Mouse (Mus musculus) urinary bladder, postnatal 4 days (tissue): ENCODE measurements around the gene Cacng8.
A peak's percentile ranks its signal among the peaks of the same experiment; 100 is the strongest.

ENCODE experiments used
- DNase-seq, 2 experiments: peaks; one replicate each; pipeline ENCODE4 v3.0.0; 2021 to 2022; ENCODE audit warnings: low spot score in 2 of 2

Cacng8 gene

DNA sequence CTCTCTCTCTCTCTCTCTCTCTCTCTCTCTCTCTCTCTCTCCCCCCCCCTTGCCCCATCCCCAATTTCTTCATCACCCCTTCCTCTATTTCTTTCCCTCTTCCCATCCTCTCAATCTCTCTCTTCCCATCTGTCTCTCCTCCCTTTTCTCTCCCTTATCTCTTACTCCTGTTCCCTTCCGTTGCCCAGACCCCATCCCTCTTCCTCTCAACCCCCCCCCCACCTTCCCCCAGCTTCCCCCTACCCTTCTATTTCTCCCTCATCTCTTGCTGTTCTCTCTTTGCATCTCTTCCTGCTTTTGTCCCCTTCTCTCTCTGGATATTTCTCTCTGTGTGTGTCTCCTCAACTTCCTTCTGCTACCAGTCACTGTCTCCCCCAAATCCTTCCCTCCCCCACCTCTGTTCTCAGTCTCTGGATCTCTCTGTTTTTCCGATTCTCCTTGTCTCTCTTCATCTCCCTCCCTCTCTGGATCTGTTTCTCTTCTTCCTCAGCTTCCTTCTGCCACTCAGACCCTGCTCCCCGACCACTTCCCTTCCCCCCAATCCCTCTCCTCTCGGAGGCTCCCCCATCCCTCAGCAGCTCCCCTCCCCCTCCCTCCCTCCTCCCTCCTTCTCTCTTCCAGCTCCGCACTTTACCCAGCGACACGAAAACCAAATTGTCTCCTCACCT, at the start of gene Cacng8:
TSS of gene Cacng8 (plus strand) at position 271 of the 668 bp plus-strand sequence.
- no peak for DNase-seq

DNA sequence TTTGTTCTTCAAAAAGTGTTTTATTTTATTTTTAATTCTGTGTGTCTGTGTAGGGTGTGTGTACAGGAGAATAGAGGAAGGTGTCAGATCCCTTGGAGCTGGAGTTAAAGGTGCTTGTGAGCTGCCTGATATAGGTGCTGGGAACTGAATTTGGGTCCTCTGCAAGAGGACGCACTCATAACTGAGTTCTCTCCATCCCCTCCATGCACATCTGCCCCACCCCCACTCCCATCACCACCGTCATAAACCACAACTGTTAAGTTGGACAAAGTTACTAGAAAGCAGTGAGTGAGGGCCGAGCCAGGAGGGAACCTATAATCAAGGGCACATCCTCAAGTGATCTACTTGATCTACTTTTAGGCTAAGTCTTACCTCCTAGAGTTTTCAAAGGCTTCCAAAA, 46.6 kb upstream of the Cacng8 start:
- no peak for DNase-seq

DNA sequence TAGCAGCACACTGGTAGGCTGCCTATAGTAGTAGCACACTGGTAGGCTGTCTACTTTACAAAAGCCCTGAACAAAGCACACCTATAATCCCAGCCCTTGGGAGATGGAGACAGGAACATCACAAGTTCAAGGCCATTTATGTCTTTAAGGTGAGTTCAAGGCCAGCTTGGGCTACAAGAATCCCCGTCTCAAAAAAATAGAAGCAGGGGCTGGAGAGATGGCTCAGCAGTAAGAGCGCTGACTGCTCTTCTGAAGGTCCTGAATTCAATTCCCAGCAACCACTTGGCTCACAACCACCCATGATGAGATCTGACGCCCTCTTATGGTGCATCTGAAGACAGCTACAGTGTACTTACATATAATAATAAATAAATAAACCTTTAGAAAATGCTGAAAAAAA, 45.2 kb upstream of the Cacng8 start:
- DNase-seq: no peak

DNA sequence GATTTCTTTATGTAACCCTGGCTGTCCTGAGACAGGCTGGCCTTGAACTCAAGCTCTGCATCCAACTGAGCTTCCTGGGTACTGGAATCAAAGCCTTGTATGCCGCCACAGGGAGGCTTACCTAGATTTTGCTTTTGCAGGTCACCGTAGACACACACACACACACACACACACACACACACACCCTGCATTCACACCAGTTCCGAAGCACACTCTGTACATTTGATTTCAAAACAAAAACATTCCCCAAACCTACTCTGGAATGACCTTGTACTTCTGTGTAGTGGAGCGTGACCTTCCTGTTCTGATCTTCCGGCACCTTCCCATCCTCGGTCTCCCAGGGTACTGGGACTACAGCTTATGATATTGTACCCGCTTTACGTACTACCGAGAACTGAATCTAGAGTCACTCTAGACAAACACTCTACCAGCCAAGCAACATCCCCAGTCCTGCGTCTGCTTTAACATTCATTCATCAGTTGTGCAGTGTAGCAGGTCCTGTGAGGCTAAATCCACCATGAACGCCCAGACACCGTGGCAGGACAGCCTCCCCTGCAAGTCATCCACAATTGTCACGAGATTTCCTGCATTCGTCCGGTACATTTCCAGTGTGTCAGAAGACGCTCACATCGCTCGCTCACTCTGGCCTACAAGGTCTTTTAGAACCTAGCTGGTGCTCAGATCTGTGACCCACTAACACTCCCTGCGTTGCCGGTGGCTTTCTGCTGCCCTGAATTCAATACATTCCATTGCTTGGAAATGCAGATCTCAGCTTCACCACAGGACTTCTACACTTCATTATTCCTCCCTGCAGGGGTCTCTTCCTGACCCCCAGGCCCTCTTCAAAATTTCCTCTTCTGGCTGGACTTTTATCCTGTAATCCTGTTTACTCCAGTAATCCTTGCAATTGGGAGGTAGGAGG, 42.9 kb upstream of the Cacng8 start:
- no peak for DNase-seq

DNA sequence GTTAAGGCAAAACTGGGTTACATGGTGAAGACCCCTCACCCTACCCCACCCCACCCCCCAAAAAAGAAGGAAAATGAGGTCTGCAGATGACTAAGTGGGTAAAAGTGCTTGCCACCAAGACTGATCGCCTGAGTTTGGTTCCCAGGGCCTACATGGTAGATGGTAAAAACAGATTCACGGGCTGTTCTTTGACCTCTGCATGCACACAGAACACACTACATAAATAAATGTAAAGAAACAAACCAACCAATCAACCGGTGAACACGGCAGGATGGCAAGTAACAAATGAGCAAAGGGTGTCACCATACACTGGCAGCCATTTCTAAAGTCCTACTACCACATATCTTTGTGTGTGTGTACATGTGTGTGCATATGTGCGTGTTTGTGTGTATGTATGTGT, 42.2 kb upstream of the Cacng8 start:
- DNase-seq: no peak

DNA sequence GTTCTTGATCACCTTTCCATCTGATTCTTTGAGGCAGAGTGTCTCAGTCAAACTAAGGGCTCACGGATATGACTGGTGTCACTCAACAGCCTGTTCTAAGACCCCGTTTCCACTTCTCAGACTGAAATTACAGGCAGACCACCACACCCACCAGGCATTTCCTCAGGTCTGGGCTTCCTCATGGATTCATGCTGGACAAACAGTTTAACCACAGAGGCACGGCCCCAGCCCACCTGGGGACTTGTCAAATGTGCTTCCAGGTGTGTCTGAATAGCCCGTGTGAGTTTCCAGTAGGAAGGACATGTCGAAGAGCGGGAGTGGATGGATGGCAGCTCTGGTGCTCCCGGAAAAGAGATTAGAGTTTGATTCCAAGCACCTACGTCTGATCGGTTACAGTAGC, 40.7 kb upstream of the Cacng8 start:
- DNase-seq: no peak

DNA sequence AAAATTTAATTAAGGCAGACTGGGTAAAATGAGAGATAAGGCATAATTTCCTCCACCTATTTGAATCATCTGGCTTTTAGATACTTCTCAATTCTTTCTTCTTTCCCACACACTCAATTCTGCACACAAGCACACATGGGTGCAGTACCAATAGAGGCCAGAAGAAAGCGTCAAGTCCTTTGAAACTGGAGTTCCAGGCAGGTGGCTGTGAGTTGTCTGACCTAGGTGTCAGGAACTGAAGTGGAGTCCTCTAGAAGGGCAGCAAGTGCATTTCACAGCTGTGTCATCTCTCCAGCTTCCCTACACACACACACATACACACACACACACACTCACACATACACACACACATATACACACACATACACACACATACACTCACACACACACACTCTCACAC, 38.9 kb upstream of the Cacng8 start:
- DNase-seq: no peak

DNA sequence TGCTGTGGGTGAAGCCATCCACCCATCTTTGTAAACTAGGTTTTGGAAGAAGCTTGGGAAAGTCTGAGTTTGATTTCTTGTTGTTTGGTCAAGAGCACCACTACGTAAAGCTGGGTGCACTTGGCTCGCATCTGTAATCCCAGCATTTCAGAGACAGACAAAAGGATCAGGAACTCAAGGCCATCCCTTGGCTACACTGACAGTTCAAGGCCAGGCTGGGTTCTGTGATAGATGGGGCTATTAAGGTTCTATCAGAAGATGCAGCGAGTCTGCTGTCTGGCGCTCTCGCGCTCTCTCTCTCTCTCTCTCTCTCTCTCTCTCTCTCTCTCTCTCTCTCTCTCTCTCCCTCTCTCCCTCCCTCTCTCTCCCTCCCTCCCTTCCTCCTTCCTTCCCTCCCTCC, 35.6 kb upstream of the Cacng8 start:
- no peak for DNase-seq

DNA sequence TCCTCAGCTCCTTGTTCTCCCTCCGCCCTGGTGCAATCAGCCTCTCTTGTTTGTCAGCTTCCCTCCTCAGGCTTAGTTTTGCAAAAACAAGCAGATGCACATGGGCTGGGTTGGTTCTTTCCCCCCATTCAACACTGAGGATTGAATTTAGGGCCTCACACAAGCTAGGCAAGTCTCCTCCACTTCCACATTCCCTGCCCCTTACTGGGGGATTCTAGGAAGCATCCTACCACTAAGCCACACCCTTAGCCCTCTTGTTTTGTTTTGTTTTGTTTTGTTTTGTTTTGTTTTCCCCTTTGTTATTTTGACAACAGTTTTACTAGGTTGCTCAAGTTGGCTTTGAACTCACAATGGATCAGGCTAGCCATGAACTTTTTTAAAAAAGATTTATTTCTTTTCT, 29.8 kb upstream of the Cacng8 start:
- DNase-seq: no peak

DNA sequence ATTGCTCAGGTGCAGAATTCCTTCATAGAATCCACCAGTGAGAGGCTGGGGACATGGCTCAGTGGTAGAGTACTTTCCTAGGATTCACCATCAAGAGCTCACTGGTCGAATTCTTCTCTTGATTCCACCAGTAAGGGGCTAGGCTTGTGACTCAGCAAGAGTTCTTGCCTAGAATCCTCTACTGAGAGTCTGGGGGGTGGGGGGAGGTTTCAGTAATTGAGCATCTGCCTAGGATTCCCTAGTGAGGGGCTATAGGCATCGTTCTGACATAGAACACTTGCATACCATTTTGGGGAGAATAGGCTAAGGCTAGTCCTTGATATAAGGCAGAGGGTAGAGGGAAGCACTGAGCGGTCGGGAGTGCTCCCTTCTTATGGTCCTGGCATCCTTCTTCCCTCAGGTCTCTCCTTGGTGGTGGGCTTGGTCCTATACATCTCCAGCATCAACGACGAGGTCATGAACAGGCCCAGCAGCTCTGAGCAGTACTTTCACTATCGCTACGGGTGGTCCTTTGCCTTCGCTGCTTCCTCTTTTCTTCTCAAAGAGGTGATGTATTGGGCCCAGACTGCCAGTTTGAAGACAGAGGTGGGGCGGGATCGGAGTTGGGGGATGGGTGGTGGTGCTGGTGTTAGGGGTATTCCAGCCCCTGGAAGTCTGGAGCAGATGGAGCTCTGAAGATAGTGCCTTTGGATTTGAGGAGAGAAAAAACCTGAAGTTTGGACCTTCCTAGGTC, 24.8 kb upstream of the Cacng8 start:
- no peak for DNase-seq

DNA sequence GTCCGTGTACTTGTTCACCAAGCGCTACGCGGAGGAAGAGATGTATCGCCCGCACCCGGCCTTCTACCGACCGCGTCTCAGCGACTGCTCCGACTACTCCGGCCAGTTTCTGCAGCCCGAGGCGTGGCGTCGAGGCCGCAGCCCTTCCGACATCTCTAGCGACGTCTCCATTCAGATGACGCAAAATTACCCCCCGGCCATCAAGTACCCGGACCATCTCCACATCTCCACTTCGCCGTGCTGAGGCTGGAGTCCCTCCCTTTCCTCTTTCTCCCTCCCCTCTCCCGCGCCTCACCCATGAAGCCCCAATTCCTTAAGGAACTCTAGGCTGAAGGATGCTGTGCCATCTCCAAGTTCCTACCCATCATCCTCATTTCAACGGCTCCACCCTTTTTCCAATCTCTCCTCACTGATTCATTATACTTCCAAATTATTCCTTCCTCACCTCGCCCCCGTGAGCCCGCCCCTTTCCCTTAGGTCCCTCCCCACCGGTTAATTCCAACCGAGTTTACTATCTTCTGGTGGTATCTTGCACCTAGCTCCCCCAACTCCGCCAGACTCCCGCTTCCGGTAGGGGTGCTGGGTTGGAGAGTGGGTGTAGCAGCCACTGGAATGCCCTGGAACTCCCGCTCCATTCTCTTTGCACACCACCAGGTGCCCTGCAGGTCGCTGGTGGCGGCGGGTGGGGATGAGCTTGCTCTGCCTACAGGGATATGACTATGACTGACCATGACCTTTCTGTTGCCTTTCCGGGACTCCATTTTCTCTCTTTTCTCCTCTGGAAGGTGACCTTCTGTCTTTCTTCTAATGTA, 23.6 kb upstream of the Cacng8 start:
- DNase-seq: no peak

DNA sequence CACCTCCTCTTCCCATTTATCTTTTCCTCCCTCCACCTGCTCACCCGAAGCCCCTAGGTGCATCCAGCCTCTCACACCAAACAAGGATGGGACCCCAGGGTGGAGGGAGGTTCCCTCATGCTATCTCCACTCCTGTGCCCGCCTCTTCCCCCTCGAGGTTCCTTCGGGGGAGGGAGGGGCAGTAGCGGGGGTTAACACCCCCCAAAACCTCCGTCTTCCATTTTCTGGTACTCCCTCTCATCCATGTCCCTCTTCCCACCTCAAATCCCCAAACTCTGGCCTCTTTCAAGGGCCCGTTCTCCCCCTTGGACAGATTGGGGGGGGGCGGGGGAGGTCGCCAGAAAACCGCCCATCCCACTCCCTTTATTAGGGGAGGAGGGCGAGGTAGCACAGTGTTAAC, 22.9 kb upstream of the Cacng8 start:
- DNase-seq: no peak

DNA sequence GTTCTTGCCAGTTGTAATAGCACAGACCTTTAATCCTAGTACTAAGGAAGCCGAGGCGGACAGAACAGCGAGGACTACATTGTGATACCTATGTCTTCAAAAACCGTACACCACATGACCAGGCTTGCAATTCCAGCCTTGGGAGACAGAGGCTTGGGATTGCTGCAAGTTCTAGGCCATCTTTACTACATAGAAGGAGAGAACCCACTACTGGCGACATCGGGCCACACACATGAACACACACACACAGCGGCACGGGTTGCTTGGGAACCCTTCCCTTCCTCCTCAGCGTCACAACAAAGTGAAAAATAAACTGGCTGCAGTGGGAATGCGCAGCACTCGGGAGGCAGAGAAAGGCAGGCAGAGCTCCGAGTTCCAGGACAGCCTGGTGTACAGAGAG, 22.2 kb upstream of the Cacng8 start:
- no peak for DNase-seq

DNA sequence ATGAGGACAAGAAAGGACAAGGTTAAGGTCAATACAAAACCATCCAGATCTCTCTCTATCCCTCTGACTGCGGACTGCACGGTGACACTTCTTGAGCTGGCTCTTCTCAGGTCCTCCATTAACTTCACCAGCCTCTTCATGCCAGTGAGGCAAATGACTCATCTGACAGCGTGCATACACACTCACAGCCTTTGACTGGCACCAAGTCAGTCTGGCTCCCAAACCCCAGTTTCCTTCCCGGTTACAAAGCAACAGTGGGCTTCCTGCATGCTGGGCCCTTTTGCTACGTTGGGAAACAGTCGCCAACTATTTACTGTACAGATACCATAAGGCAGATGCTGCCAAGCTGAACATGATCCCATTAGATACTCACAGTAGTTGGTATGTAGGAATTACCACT, 21.3 kb upstream of the Cacng8 start:
- DNase-seq: no peak

DNA sequence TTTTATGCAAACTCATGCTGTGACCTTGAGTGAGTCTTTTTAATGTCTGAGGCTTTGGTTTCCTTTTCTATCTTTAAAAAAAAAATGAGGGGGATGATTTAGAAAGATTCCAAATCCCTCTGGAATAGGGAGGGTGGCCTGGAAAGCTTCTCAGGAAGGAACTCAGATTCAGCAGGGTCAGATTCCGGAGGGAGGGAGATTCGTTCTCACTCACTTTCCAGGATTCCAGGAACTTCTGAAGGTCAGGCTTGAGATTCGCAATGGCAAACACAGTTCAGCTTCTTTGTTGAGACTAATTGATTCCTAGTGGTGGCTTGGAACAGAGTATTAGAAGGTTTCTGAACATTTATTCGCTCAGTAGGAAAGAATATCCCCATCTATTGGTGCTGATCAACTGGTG, 20.1 kb upstream of the Cacng8 start:
- DNase-seq: no peak

DNA sequence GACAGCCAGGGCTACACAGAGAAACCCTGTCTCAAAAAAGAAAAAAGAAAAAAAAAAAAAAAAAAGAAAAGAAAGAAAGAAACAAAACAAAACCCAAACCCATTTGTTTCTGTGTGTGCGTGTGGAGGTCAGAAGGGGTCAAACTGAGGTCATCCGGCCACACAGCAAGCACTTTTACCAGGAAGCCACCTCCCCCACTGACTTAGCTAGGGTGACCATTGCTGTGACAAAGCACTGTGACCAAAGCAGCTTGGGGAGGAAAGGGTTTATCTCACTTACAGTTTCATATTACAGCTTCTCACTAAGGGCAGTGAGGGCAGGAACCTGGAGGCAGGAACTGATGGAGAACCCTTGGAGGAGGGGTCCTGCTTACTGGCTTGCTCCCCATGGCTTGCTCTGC, 18.1 kb upstream of the Cacng8 start:
- no peak for DNase-seq

DNA sequence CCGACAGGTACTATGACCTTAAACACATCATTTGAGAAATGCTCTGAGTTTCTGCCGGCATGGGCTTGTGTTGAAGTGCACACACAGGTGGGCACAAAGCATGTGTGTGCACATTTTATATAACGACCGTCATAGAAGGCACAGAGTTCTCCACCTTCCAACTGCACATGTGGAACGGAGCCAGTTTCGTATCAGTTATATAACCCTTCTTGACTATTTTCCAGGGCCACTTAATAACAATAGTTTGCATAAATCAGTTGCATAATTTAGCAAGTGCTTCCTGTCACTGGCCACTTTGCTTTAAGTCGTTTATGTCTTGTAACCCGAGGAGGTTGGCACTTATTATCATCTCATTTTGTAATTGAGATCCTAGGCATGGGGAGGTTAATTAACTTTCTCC, 16.7 kb upstream of the Cacng8 start:
- DNase-seq: no peak

DNA sequence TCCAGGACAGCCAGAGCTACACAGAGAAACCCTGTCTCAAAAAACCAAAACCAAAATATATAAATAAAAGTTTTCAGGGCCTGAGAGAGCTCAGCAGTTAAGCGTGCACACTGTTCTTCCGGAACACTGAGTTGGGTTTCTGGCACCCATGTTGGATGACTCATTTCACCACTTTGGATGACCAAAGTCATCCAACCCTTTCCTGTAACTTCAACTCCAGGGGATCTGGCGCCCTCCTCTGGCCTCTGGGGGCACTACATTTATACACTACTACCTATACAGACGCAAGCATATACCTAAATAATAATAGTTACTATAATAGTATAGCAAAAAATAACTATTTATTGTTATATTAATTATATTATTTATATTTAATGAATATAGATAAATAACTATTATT, 13.7 kb upstream of the Cacng8 start:
- DNase-seq: peak; percentile 36 to 77

DNA sequence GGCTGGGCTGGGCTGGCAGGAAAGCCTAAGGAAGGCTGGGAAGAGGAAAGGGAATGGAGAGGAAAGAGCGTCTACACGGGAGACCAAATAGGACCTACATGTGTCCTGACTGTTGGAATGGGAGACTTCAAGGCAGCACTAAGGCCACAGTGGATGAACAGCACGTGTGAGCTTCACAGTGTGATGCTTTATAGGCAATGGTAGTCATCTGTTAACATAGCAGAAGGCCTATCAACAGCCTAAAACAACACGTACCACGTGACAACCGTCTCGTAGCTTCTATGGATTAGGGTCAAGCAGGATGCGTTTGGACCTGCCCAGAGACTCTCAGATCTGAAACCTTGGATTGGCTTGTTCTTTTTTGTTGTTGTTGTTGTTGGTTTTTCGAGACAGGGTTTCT, 8.4 kb upstream of the Cacng8 start:
- no peak for DNase-seq

DNA sequence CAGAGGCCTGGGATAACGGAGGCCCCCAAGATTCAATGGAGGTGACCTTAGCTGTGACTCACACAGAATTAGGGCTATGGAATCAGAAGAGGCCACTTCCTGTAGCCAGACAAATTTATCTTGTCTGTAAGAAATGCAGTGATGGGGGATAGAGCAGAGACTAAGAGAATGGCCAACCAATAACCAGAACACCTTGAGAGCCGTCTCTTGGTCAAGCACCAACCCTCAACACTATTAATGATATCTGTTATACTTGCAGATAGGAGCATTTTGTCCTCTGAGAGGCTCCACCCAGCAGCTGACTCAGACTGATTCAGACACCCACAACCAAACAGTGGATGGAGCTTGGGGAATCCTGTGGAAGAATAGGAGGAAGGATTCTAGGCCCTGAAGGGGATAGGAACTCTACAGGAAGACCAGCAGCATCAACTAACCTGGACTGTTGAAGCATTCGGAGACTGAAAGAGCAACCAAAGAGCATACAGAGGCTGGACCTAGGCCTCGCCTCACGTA, 5.6 kb upstream of the Cacng8 start:
- DNase-seq: no peak

DNA sequence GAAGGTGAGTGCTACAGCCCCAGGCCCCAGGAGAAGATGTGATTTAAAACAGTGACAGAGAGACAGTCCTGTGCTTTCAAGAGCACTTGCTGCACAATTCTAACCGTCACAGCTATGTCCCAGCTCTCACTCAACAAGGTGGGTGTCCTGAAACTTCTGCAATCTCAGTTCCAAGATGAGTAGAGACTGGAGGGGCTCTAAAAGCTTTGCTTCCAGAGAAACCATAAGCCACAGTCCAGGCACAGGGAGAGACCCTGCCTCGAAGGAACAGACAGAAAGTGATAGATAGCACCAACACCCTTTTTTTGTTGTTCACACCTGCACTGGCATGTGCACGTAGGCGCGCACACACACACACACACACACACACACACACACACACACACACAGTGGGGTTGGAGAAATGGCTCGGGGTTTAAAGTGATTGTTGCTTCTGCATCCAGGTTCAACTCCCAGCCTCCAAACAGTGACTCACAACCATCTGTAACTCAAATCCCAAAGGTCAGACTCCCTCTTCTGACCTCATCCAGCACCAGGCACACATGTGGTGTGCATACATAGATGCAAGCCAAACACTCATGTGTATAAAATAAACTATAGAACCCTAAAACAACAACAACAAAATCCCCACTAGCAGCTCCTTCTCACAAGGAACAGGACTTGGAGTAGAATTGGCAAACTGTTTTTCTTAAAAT, 4.3 kb upstream of the Cacng8 start:
- no peak for DNase-seq
